Comparison of ENCODE assay signal across 12 mouse cellular contexts in genomic region chr15:102515261-102515660, GRCm38 (mm10). TPM values are rescaled to one million over a fixed set of nuclear protein-coding genes. Genes with fewer than 3 reads are reported as not detected.
DNase-seq lines count a peak whose midpoint lies in the region; ATAC-seq lines count a peak whose summit lies in the region.
"Had no signal": no experiment of that assay in that cellular context is flagged by ENCODE, and none has a peak within 500 bp of the region (broad histone marks: within the 10 kb centered on the region; RNA-seq: fewer than 3 reads in every experiment).

No protein-coding gene starts in this region.

- no peaks in the 10 kb centered on the region for H3K9me3 ChIP-seq in kidney, embryonic 16.5 days (ENCODE audit: low read length)
- H3K9me3 ChIP-seq in embryonic facial prominence, embryonic 13.5 days, result no peaks in the 10 kb centered on the region
- no peaks in the 10 kb centered on the region for H3K9me3 ChIP-seq in hindbrain, embryonic 11.5 days (ENCODE audit: control insufficient read depth, low read length)
- H3K9me3 ChIP-seq in midbrain, embryonic 12.5 days, result no peaks in the 10 kb centered on the region
- H3K9me3 ChIP-seq: liver, embryonic 13.5 days had no signal

- no peaks in the 10 kb centered on the region for H3K27me3 ChIP-seq in kidney, embryonic 16.5 days (ENCODE audit: insufficient read depth, low read length)
- H3K27me3 ChIP-seq in embryonic facial prominence, embryonic 13.5 days, result no peaks in the 10 kb centered on the region
- H3K27me3 ChIP-seq in hindbrain, embryonic 11.5 days (ENCODE audit: control insufficient read depth, insufficient read depth, low read length), result no peaks in the 10 kb centered on the region
- no peaks in the 10 kb centered on the region for H3K27me3 ChIP-seq in midbrain, embryonic 12.5 days

- H3K9ac ChIP-seq in kidney, embryonic 16.5 days (replicated peaks; ENCODE audit: low read length), result no peak overlapping the region
- H3K9ac ChIP-seq in embryonic facial prominence, embryonic 13.5 days, result no peak overlapping the region
- H3K9ac ChIP-seq in hindbrain, embryonic 11.5 days (ENCODE audit: low read depth, low read length), result no peak overlapping the region
- no peak overlapping the region for H3K9ac ChIP-seq in midbrain, embryonic 12.5 days (replicated peaks)

- H3K4me3 ChIP-seq in kidney, embryonic 16.5 days (ENCODE audit: low read length), result 0 out of 2 replicates have a peak overlapping the region, but pooled peaks have one; percentile 66
- peak overlapping the region; percentile 70; the same call in 1 of the 2 replicates for H3K4me3 ChIP-seq in embryonic facial prominence, embryonic 13.5 days
- H3K4me3 ChIP-seq in hindbrain, embryonic 11.5 days (ENCODE audit: low read depth, low read length), result no peak overlapping the region; the same call in 1 of the 2 replicates
- peak overlapping the region; percentile 71 for H3K4me3 ChIP-seq in midbrain, embryonic 12.5 days

- no peak overlapping the region for H3K27ac ChIP-seq in kidney, embryonic 16.5 days (ENCODE audit: low read length)
- no peak overlapping the region for H3K27ac ChIP-seq in embryonic facial prominence, embryonic 13.5 days
- H3K27ac ChIP-seq in hindbrain, embryonic 11.5 days (ENCODE audit: low read depth, low read length), result no peak overlapping the region
- no peak overlapping the region for H3K27ac ChIP-seq in midbrain, embryonic 12.5 days (replicated peaks)
- H3K27ac ChIP-seq: liver, embryonic 13.5 days had no signal

- H3K36me3 ChIP-seq in kidney, embryonic 16.5 days (ENCODE audit: insufficient read depth, low read length), result no peaks in the 10 kb centered on the region
- 0 out of 2 replicates have a peak, but pooled peaks cover 2% of the 10 kb centered on the region for H3K36me3 ChIP-seq in embryonic facial prominence, embryonic 13.5 days
- no peaks in the 10 kb centered on the region for H3K36me3 ChIP-seq in hindbrain, embryonic 11.5 days (ENCODE audit: control insufficient read depth, insufficient read depth, low read length)
- H3K36me3 ChIP-seq in midbrain, embryonic 12.5 days, result no peaks in the 10 kb centered on the region
- H3K36me3 ChIP-seq: liver, embryonic 13.5 days had no signal

- no peak for ATAC-seq in kidney, embryonic 16.5 days (ENCODE audit: low FRiP score, low TSS enrichment)
- no peak for ATAC-seq in embryonic facial prominence, embryonic 13.5 days (ENCODE audit: insufficient number of reproducible peaks, insufficient read depth, low FRiP score, low TSS enrichment, low read depth)
- ATAC-seq in hindbrain, embryonic 11.5 days (ENCODE audit: low FRiP score), result no peak
- no peak for ATAC-seq in midbrain, embryonic 12.5 days (ENCODE audit: low FRiP score, low read depth)

- H3K4me1 ChIP-seq in kidney, embryonic 16.5 days (ENCODE audit: insufficient read depth, low read length), result peaks cover 49% of the 10 kb centered on the region
- H3K4me1 ChIP-seq in embryonic facial prominence, embryonic 13.5 days, result peaks cover 49% of the 10 kb centered on the region
- H3K4me1 ChIP-seq in hindbrain, embryonic 11.5 days (replicated peaks; ENCODE audit: control insufficient read depth, insufficient read depth, low read length), result peaks cover 15% of the 10 kb centered on the region
- peaks cover 63% of the 10 kb centered on the region for H3K4me1 ChIP-seq in midbrain, embryonic 12.5 days

- H3K4me2 ChIP-seq in kidney, embryonic 16.5 days (replicated peaks; ENCODE audit: low read depth, low read length), result peak overlapping the region; percentile 84
- peak overlapping the region; percentile 88 for H3K4me2 ChIP-seq in embryonic facial prominence, embryonic 13.5 days
- peak overlapping the region; percentile 82 for H3K4me2 ChIP-seq in hindbrain, embryonic 11.5 days (replicated peaks; ENCODE audit: low read depth, low read length)
- H3K4me2 ChIP-seq in midbrain, embryonic 12.5 days (replicated peaks), result peak overlapping the region; percentile 92

- WGBS in kidney, embryonic 16.5 days, result 90% methylated on average over 2 of the region's 2 CpGs
- WGBS in embryonic facial prominence, embryonic 13.5 days, result 82% methylated on average over 2 of the region's 2 CpGs
- 93% methylated on average over 2 of the region's 2 CpGs for WGBS in hindbrain, embryonic 11.5 days
- WGBS in midbrain, embryonic 12.5 days, result 90% methylated on average over 2 of the region's 2 CpGs

- DNase-seq in kidney, postnatal 36 days, result no peak
- no peak for DNase-seq in hindbrain, embryonic 11.5 days (ENCODE audit: low spot score)
- no peak for DNase-seq in retina, postnatal 1 day
- DNase-seq in adrenal gland, postnatal 25 days, result no peak
- DNase-seq in adrenal gland, adult (ENCODE audit: inconsistent age in 2 of 2, low spot score in 1 of 2), result no peak
- DNase-seq: liver, embryonic 13.5 days; thymus, postnatal 25 days had no signal

RNA-seq across cellular contexts. Expression of gene Map3k12, which starts 1.6 kb away (rescaled TPM):
- polyA plus RNA-seq in kidney, embryonic 16.5 days (2015; fragmentation: Nextera tagmentation; extraction: Ambion mirVana), result 17.2 and 19.5 TPM in 2 replicates
- 24.1 and 25.2 TPM in 2 replicates for polyA plus RNA-seq in embryonic facial prominence, embryonic 13.5 days (2015; fragmentation: Nextera tagmentation; extraction: Ambion mirVana)
- polyA plus RNA-seq in hindbrain, embryonic 11.5 days (2014; fragmentation: Nextera tagmentation; extraction: Ambion mirVana), result 21.2 and 23.8 TPM in 2 replicates
- 46.1 and 50.6 TPM in 2 replicates for polyA plus RNA-seq in midbrain, embryonic 12.5 days (2016; fragmentation: Nextera tagmentation; extraction: Ambion mirVana)
- 8.1 and 12.0 TPM in 2 replicates for total RNA-seq in adrenal gland, postnatal 25 days (2021)

RNA-seq across cellular contexts. Expression of gene Tarbp2, which starts 2.7 kb away (rescaled TPM):
- 95.6 and 99.3 TPM in 2 replicates for polyA plus RNA-seq in kidney, embryonic 16.5 days (2015; fragmentation: Nextera tagmentation; extraction: Ambion mirVana)
- 100 and 110 TPM in 2 replicates for polyA plus RNA-seq in embryonic facial prominence, embryonic 13.5 days (2015; fragmentation: Nextera tagmentation; extraction: Ambion mirVana)
- polyA plus RNA-seq in hindbrain, embryonic 11.5 days (2014; fragmentation: Nextera tagmentation; extraction: Ambion mirVana), result 85.2 and 86.3 TPM in 2 replicates
- 106 and 107 TPM in 2 replicates for polyA plus RNA-seq in midbrain, embryonic 12.5 days (2016; fragmentation: Nextera tagmentation; extraction: Ambion mirVana)
- 42.4 and 48.9 TPM in 2 replicates for total RNA-seq in adrenal gland, postnatal 25 days (2021)

RNA-seq across cellular contexts. Expression of gene Npff, which starts 9.5 kb away (rescaled TPM):
- polyA plus RNA-seq in kidney, embryonic 16.5 days (2015; fragmentation: Nextera tagmentation; extraction: Ambion mirVana), result 2.0 and 2.9 TPM in 2 replicates
- 2.9 and 3.8 TPM in 2 replicates for polyA plus RNA-seq in embryonic facial prominence, embryonic 13.5 days (2015; fragmentation: Nextera tagmentation; extraction: Ambion mirVana)
- 2.6 and 2.7 TPM in 2 replicates for polyA plus RNA-seq in hindbrain, embryonic 11.5 days (2014; fragmentation: Nextera tagmentation; extraction: Ambion mirVana)
- polyA plus RNA-seq in midbrain, embryonic 12.5 days (2016; fragmentation: Nextera tagmentation; extraction: Ambion mirVana), result 2.5 and 3.1 TPM in 2 replicates
- 3.4 and 6.6 TPM in 2 replicates for total RNA-seq in adrenal gland, postnatal 25 days (2021)

RNA-seq across cellular contexts. Expression of gene Gm10337, which starts 11.7 kb away (rescaled TPM):
- polyA plus RNA-seq in kidney, embryonic 16.5 days (2015; fragmentation: Nextera tagmentation; extraction: Ambion mirVana), result 6.7 TPM in 1 of 2 replicates, not detected in the other
- 5.2 and 9.0 TPM in 2 replicates for polyA plus RNA-seq in embryonic facial prominence, embryonic 13.5 days (2015; fragmentation: Nextera tagmentation; extraction: Ambion mirVana)
- 5.1 and 8.8 TPM in 2 replicates for polyA plus RNA-seq in hindbrain, embryonic 11.5 days (2014; fragmentation: Nextera tagmentation; extraction: Ambion mirVana)
- 4.6 and 9.6 TPM in 2 replicates for polyA plus RNA-seq in midbrain, embryonic 12.5 days (2016; fragmentation: Nextera tagmentation; extraction: Ambion mirVana)
- total RNA-seq in adrenal gland, postnatal 25 days (2021), result not detected in 2 replicates
- polyA plus RNA-seq: heart, postnatal 0 days; kidney, embryonic 14.5 days; liver, embryonic 13.5 days had no signal

RNA-seq across cellular contexts. Expression of gene Pcbp2, which starts 44.9 kb away (rescaled TPM):
- polyA plus RNA-seq in kidney, embryonic 16.5 days (2015; fragmentation: Nextera tagmentation; extraction: Ambion mirVana), result 209 and 212 TPM in 2 replicates
- 262 and 269 TPM in 2 replicates for polyA plus RNA-seq in embryonic facial prominence, embryonic 13.5 days (2015; fragmentation: Nextera tagmentation; extraction: Ambion mirVana)
- polyA plus RNA-seq in hindbrain, embryonic 11.5 days (2014; fragmentation: Nextera tagmentation; extraction: Ambion mirVana), result 238 and 273 TPM in 2 replicates
- polyA plus RNA-seq in midbrain, embryonic 12.5 days (2016; fragmentation: Nextera tagmentation; extraction: Ambion mirVana), result 168 and 186 TPM in 2 replicates
- total RNA-seq in adrenal gland, postnatal 25 days (2021), result 747 and 809 TPM in 2 replicates
